Mouse (Mus musculus): ENCODE results near the gene Ccdc6. TPM values are rescaled to one million over a fixed set of nuclear protein-coding genes. Genes with fewer than 3 reads are reported as not detected.
A peak's percentile ranks its signal among the peaks of the same experiment; 100 is the strongest.

The Ccdc6 gene
- polyA plus RNA-seq, 1 experiment = 73.0 TPM

GRCm38 (mm10) chr10:70183210-70184080, 86.5 kb downstream of the Ccdc6 start:
- Histone ChIP-seq H3K36me3 (ENCODE audit: control insufficient read depth, insufficient read depth, low read length) (no peaks in the 10 kb centered on the region), H3K4me1 (ENCODE audit: control insufficient read depth, insufficient read depth, low read length) (no peaks in the 10 kb centered on the region), H3K27ac (ENCODE audit: control insufficient read depth, insufficient read depth, low read depth, low read length) (no peak overlapping the region), H3K4me3 (ENCODE audit: control insufficient read depth, low read depth, low read length) (no peak overlapping the region), H3K27me3 (ENCODE audit: control insufficient read depth, insufficient read depth, low read length) (no peaks in the 10 kb centered on the region)
- no peak for TF ChIP-seq CTCF (IDR thresholded peaks at IDR 0.05; ENCODE audit: control insufficient read depth, insufficient read depth, insufficient replicate concordance, low read depth, low read length)
- no peak for TF ChIP-seq POLR2A (IDR thresholded peaks at IDR 0.05; ENCODE audit: control insufficient read depth, low read depth, low read length)

- no peaks in the 10 kb centered on the region for H3K36me3 ChIP-seq (ENCODE audit: control insufficient read depth, insufficient read depth, low read length)
Observed at GRCm38 (mm10) chr10:70186136-70186535, 89.2 kb downstream of the Ccdc6 start.

GRCm38 (mm10) chr10:70186586-70186985, 89.7 kb downstream of the Ccdc6 start:
- TF ChIP-seq POLR2A (IDR thresholded peaks at IDR 0.05; ENCODE audit: control insufficient read depth, low read depth, low read length) = no peak
- no peak for TF ChIP-seq CTCF (IDR thresholded peaks at IDR 0.05; ENCODE audit: control insufficient read depth, insufficient read depth, insufficient replicate concordance, low read depth, low read length)
- Histone ChIP-seq H3K4me3 (ENCODE audit: control insufficient read depth, low read depth, low read length) (no peak overlapping the region), H3K27ac (ENCODE audit: control insufficient read depth, insufficient read depth, low read depth, low read length) (no peak overlapping the region), H3K36me3 (ENCODE audit: control insufficient read depth, insufficient read depth, low read length) (no peaks in the 10 kb centered on the region), H3K4me1 (ENCODE audit: control insufficient read depth, insufficient read depth, low read length) (no peaks in the 10 kb centered on the region), H3K27me3 (ENCODE audit: control insufficient read depth, insufficient read depth, low read length) (no peaks in the 10 kb centered on the region)

More at GRCm38 (mm10) chr10:70186136-70186535, 89.2 kb downstream of the Ccdc6 start:
- Histone ChIP-seq H3K27me3 (ENCODE audit: control insufficient read depth, insufficient read depth, low read length) (no peaks in the 10 kb centered on the region), H3K4me3 (ENCODE audit: control insufficient read depth, low read depth, low read length) (no peak overlapping the region), H3K27ac (ENCODE audit: control insufficient read depth, insufficient read depth, low read depth, low read length) (no peak overlapping the region), H3K4me1 (ENCODE audit: control insufficient read depth, insufficient read depth, low read length) (no peaks in the 10 kb centered on the region)
- TF ChIP-seq POLR2A (IDR thresholded peaks at IDR 0.05; ENCODE audit: control insufficient read depth, low read depth, low read length) (no peak), CTCF (IDR thresholded peaks at IDR 0.05; ENCODE audit: control insufficient read depth, insufficient read depth, insufficient replicate concordance, low read depth, low read length) (peak; percentile 48; the same call in 1 of the 2 replicates)

- Histone ChIP-seq H3K4me3 (ENCODE audit: control insufficient read depth, low read depth, low read length) (no peak overlapping the region), H3K27ac (ENCODE audit: control insufficient read depth, insufficient read depth, low read depth, low read length) (no peak overlapping the region), H3K27me3 (ENCODE audit: control insufficient read depth, insufficient read depth, low read length) (no peaks in the 10 kb centered on the region), H3K36me3 (ENCODE audit: control insufficient read depth, insufficient read depth, low read length) (no peaks in the 10 kb centered on the region), H3K4me1 (ENCODE audit: control insufficient read depth, insufficient read depth, low read length) (no peaks in the 10 kb centered on the region)
- TF ChIP-seq POLR2A (IDR thresholded peaks at IDR 0.05; ENCODE audit: control insufficient read depth, low read depth, low read length) (no peak), CTCF (IDR thresholded peaks at IDR 0.05; ENCODE audit: control insufficient read depth, insufficient read depth, insufficient replicate concordance, low read depth, low read length) (no peak)
Observed at GRCm38 (mm10) chr10:70189864-70190263, 92.9 kb downstream of the Ccdc6 start.

GRCm38 (mm10) chr10:70194283-70194682, 97.4 kb downstream of the Ccdc6 start:
- no peaks in the 10 kb centered on the region for H3K36me3 ChIP-seq (ENCODE audit: control insufficient read depth, insufficient read depth, low read length)
- H3K4me3 ChIP-seq (ENCODE audit: control insufficient read depth, low read depth, low read length) = no peak overlapping the region
- no peaks in the 10 kb centered on the region; the same call in none of the 2 replicates for H3K4me1 ChIP-seq (ENCODE audit: control insufficient read depth, insufficient read depth, low read length)
- TF ChIP-seq POLR2A (IDR thresholded peaks at IDR 0.05; ENCODE audit: control insufficient read depth, low read depth, low read length) (no peak), CTCF (IDR thresholded peaks at IDR 0.05; ENCODE audit: control insufficient read depth, insufficient read depth, insufficient replicate concordance, low read depth, low read length) (no peak)
- no peak overlapping the region for H3K27ac ChIP-seq (ENCODE audit: control insufficient read depth, insufficient read depth, low read depth, low read length)
- H3K27me3 ChIP-seq (ENCODE audit: control insufficient read depth, insufficient read depth, low read length) = no peaks in the 10 kb centered on the region

- H3K27ac ChIP-seq (ENCODE audit: control insufficient read depth, insufficient read depth, low read depth, low read length) = no peak overlapping the region
- TF ChIP-seq POLR2A (IDR thresholded peaks at IDR 0.05; ENCODE audit: control insufficient read depth, low read depth, low read length) (no peak), CTCF (IDR thresholded peaks at IDR 0.05; ENCODE audit: control insufficient read depth, insufficient read depth, insufficient replicate concordance, low read depth, low read length) (no peak)
Observed at GRCm38 (mm10) chr10:70195279-70195678, 98.4 kb downstream of the Ccdc6 start.

GRCm38 (mm10) chr10:70195786-70196185, 98.9 kb downstream of the Ccdc6 start:
- no peak overlapping the region for H3K4me3 ChIP-seq (ENCODE audit: control insufficient read depth, low read depth, low read length)
- H3K36me3 ChIP-seq (ENCODE audit: control insufficient read depth, insufficient read depth, low read length) = no peaks in the 10 kb centered on the region
- no peak overlapping the region for H3K27ac ChIP-seq (ENCODE audit: control insufficient read depth, insufficient read depth, low read depth, low read length)
- peak; percentile 30; the same call in 1 of the 2 replicates for TF ChIP-seq CTCF (IDR thresholded peaks at IDR 0.05; ENCODE audit: control insufficient read depth, insufficient read depth, insufficient replicate concordance, low read depth, low read length)
- no peak for TF ChIP-seq POLR2A (IDR thresholded peaks at IDR 0.05; ENCODE audit: control insufficient read depth, low read depth, low read length)
- no peaks in the 10 kb centered on the region; the same call in none of the 2 replicates for H3K4me1 ChIP-seq (ENCODE audit: control insufficient read depth, insufficient read depth, low read length)
- H3K27me3 ChIP-seq (ENCODE audit: control insufficient read depth, insufficient read depth, low read length) = no peaks in the 10 kb centered on the region

More at GRCm38 (mm10) chr10:70195279-70195678, 98.4 kb downstream of the Ccdc6 start:
- no peaks in the 10 kb centered on the region for H3K36me3 ChIP-seq (ENCODE audit: control insufficient read depth, insufficient read depth, low read length)
- H3K4me3 ChIP-seq (ENCODE audit: control insufficient read depth, low read depth, low read length) = no peak overlapping the region
- H3K4me1 ChIP-seq (ENCODE audit: control insufficient read depth, insufficient read depth, low read length) = no peaks in the 10 kb centered on the region; the same call in none of the 2 replicates
- no peaks in the 10 kb centered on the region for H3K27me3 ChIP-seq (ENCODE audit: control insufficient read depth, insufficient read depth, low read length)
